Mouse (Mus musculus) gastrocnemius, postnatal 4 days (tissue): ENCODE measurements around the gene Me1. TPM values are rescaled to one million over a fixed set of nuclear protein-coding genes. Genes with fewer than 3 reads are reported as not detected.

Source experiments
- DNase-seq, 2 experiments: peaks; one replicate each; pipeline ENCODE4 v3.0.0; 2021 to 2022; ENCODE audit warnings: low spot score in 2 of 2, mixed read lengths in 2 of 2
- total RNA-seq, 2 experiments: library from RNA; stranded (reverse); gene quantifications; 2 replicates each; pipeline ENCODE4 v1.2.3; 2021

Gene Me1
- total RNA-seq, 2 experiments from 2014 or later: 20.5 to 24.0 TPM

- no peak for DNase-seq
These were observed 34.5 kb downstream of the Me1 start for GRCm38 (mm10) chr9:86661266-86661665.

DNA sequence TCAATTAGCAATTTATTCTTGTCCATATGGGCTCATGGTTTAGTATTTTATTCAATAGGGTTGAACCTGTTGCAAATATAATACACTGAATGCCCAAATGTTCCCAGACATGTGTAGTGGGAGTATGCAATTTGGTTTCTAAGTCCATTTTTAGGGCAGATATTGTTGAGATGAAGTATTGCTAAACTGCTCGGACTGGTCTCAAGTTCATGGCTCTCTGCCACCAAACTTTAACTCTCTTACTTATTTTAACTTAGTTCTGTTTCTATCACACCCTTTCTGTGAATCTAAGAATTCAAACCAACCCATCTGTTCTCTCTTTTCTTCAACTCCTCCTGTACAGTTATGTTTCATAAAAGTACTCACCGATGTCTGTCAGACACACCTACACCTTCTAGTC is 35.4 kb downstream of the Me1 start:
- no peak for DNase-seq

- no peak for DNase-seq
These were observed 37.4 kb downstream of the Me1 start for GRCm38 (mm10) chr9:86658347-86658746.

DNA sequence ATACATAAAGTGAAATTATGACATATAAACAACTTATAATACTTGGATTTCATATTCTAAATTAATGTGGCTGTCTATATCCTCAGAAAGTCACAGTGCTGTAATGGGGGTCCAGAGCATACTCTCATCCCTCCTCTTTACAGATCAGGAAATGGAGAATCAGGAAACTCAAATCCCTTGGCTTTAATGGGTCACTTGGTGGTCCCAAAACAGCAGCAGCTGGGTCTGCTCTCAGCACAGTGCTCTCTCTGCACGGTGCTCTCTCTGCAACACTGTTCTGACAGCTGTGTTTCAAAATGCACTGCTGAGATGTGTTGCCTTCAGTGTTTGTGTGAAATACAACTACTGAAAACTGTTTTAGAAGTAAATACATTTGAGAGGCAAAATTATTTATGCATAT is 43.6 kb downstream of the Me1 start:
- DNase-seq: no peak

GRCm38 (mm10) chr9:86651254-86651653 is 44.5 kb downstream of the Me1 start:
- no peak for DNase-seq

- no peak for DNase-seq
These were observed 44.9 kb downstream of the Me1 start for GRCm38 (mm10) chr9:86650822-86651221.

- no peak for DNase-seq
These were observed 47.7 kb downstream of the Me1 start for GRCm38 (mm10) chr9:86647931-86648550.

GRCm38 (mm10) chr9:86646807-86647206 is 48.9 kb downstream of the Me1 start:
- no peak for DNase-seq

GRCm38 (mm10) chr9:86643497-86643896 is 52.3 kb downstream of the Me1 start:
- no peak for DNase-seq

DNA sequence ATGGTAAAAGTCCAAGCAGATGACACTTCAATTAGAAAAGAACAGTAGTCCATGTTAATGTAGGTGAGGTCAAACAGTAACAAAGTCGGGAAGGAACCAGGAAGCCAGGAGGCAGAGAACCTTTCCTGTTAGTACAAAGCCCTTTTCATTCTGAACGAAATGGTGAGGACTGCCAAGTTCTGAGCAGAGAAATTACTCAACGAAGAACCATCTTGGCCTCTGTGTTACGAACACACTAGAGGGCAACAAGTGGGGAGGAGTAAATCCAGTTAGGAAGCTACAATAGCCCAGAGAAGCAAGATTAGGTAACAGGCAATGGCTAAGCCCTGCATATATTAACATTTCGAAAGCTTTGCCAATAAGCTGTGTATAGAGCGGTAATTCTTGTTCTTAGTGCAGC is 57.0 kb downstream of the Me1 start:
- DNase-seq: no peak

- DNase-seq: no peak
These were observed 64.6 kb downstream of the Me1 start for GRCm38 (mm10) chr9:86631153-86631552.

DNA sequence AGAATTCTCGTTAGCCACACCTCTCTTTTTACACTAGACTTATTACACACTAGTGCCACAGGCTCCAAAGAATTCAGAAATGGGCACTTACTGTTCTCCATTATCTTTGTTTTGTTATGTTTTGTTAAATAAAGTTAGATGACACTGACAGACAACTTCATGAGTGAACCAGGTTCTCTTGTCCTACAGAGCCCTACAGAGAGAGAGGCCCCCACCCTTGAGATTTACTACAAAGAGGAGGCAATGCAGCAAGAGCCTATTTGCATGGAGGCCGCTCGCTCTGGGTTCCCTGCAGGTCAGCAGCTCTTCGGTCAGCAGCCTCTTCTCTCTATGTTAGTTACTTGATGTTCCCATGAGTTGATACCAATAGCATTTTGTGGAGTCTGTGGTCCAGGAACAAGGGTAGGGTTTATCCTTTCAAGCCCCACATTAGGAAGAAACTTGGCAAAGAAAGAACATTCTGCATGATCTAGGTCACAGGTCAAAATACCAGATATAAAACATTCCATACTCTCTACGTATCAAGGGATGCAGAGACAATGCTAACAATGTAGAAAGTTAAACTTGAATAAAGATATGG is 65.3 kb downstream of the Me1 start:
- no peak for DNase-seq

DNA sequence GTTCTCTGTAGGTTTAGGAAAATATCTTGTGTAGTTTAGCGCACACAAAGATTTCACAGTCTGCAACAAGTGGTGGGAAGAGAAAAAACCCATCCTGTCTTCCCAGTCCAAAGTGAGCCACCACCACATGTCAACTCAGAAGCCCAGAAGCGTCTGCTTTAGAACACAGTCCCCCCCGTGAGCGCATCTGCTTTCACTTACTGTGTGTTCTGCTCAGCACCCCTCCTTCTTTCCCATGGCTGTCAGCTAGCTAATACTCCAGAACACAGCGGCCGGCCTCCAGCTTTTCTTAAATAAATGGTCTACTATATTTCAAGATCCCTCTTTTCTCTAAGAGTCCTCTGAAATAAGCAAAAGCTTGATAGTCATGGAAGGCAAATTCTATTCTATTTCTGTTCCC is 66.4 kb downstream of the Me1 start:
- DNase-seq: no peak

- no peak for DNase-seq
These were observed 67.8 kb downstream of the Me1 start for GRCm38 (mm10) chr9:86627745-86628496.

DNA sequence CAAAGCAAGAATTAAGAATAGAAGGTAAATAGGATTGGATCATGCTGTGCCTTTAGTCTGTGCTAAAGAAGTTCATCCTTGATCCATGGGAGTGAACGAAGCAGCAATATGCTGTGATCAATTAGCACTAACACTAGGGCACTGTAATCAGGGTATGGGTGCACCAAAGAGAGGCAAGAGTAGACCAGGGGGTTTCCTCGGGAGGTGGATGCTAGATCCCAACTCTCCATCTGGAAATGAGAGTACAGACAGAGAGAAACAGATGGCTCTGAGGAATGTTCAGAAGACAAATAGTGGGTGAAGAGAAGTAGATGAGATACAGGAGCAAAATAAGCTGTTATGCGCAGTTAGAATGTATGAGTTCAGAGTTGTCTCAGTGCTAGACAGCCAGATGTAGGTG is 68.8 kb downstream of the Me1 start:
- DNase-seq: no peak

DNA sequence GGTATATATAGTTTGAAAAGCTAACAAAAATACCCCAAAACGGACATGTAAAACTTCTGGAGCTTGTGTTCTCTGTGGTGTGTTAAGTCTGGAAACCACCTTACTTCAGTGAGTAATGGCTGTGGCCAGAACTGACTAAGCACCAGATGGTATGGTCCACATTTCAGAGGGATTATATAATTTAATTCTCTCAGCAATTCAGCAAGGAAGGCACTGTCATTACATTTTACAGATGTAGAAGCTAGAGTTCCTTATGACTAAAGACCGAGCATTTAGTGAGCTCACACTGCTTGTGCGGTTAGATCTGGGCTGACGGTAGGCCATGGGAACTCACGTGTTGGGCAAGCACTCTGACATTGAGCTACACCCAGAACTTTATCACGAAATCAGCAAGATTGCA is 71.0 kb downstream of the Me1 start:
- DNase-seq: no peak

DNA sequence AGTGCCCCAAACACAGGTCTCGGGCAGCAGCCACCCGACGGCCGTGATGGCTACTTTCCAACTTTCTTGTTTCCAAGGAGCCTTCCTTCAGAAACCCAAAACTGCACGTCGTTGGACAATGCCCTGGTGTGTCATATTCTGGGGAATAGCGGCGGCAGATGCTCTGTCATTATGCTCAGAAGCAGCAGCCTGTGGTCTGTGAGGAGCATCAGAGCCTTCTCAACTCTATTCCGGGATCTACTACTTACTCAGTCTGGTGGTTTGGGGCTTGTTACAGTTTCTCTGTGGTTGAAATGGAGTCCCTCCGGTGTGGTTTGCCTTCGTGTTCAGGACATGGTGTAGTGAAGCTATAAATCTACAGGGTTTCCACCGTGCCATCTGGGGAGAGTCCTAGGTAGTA is 71.7 kb downstream of the Me1 start:
- DNase-seq: no peak

GRCm38 (mm10) chr9:86622062-86622461 is 73.7 kb downstream of the Me1 start:
- DNase-seq: no peak

DNA sequence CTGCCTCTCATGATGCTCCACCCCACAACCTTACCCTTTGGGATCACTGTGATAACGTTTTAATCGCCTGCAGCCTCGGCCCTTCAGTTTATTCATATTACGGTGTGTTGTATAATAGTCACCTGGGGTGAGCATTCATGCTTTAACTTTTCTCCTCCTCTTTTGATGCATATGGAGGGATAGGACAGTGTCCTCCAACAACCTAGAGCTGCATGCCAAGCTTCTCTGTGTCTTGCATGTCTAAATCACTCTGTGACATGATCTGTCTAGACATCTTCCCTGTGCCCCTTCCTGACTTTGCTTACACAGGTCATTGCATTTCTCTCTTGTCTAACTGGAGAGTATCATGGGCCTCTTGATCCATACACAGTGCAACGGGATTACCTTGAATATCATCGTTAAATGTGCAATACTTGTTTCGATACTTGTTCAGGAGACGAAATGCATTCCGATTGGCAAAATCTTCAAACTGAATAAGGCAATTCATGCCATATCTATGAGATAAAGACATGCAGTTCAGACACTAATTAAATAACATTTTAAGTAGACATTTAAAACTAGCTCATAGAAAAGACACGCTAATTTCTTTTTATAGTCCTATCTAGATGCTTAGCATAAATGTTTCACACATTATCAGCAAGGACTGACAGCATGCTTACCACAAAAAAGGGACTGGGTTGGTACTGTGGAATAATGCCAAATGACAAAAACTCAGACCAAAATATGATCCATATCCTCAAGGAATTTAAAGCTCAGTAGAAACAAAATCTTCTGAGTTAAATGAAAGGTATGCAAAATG is 76.2 kb downstream of the Me1 start:
- DNase-seq: no peak

GRCm38 (mm10) chr9:86617837-86618492 is 77.8 kb downstream of the Me1 start:
- no peak for DNase-seq

DNA sequence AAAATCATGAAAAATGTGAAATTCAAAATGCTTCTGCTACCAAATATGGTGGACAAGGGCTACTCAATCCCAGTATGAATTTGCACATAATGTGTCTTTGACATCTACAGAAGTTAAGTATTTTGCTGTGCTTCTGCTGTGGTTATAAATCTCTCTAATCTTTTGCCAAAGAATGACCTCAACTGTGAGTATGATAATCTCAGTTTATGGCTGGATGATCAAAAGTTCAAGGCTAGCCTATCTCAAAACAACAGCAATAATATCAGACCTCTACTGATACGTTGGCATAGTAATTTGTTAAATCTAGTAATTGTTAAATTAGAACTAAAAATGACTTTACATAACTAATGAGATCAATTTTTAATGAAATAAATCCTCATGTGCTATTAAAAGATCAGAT is 80.0 kb downstream of the Me1 start:
- no peak for DNase-seq
